In the genomic region with DNA sequence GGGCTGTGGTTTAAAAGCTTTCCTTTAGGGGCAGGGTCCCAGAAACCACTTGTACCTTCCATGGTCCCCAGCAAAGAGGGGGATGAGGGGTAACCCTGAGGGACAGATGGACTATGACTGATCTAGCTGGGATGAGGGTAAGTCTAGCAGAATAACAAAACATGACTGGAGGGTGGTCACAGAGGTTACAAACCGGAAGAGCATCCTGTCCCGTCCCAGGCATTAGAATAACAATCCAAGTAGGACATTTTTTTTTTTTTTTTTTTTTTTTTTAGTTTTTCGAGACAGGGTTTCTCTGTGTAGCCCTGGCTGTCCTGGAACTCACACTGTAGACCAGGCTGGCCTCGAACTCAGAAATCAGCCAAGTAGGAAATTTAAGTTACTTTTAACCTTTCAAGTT, we compare ENCODE assay signal across 1 mouse cellular context.
TF ChIP-seq lines count a peak whose summit lies in the region.

No protein-coding gene starts in this region.

TF ChIP-seq in myocyte, 11 proteins besides CTCF, POLR2A, EP300 and RAD21 (continued from another document):
- no peak for TF ChIP-seq USF1 (IDR thresholded peaks at IDR 0.05; ENCODE audit: low read depth)
- TF ChIP-seq MYOG (IDR thresholded peaks at IDR 0.05; ENCODE audit: control insufficient read depth in 1 of 3, insufficient read depth in 1 of 3, insufficient read length in 2 of 3, low read depth in 2 of 3): no peak
- TF ChIP-seq SRF (IDR thresholded peaks at IDR 0.05; ENCODE audit: control insufficient read depth, insufficient read length, low read depth): no peak
- TF ChIP-seq MAX (IDR thresholded peaks at IDR 0.05; ENCODE audit: low read depth): no peak
